Mouse (Mus musculus) ES-E14 (cell line): ENCODE data around the gene Col25a1. TPM values are rescaled to one million over a fixed set of nuclear protein-coding genes. Genes with fewer than 3 reads are reported as not detected.

ENCODE experiments used
- DNase-seq: peaks from one replicate; pipeline ENCODE4 v3.0.0-alpha.2; 2013; ENCODE audit warnings: low read depth, low spot score
- H3K27ac ChIP-seq: 2 replicates; pipeline ENCODE4 v1.5.1; 2012; ENCODE audit warnings: low read depth, mild to moderate bottlenecking, low read length, moderate library complexity, mixed read lengths; ENCODE audit not compliant: poor library complexity, insufficient read depth, severe bottlenecking
- H3K36me3 ChIP-seq: 2 replicates; pipeline ENCODE4 v1.6.1; 2012; ENCODE audit warnings: mild to moderate bottlenecking, low read length, moderate library complexity, mixed read lengths; ENCODE audit not compliant: control insufficient read depth, poor library complexity, insufficient read depth, severe bottlenecking
- H3K4me1 ChIP-seq, 2 experiments: fragments of 150-350 bp in 1 of 2; sonication (generic) in 1 of 2; 2 replicates each; pipeline ENCODE4 v1.6.1; 2012; ENCODE audit warnings: low read length in 2 of 2, mild to moderate bottlenecking in 1 of 2, mixed read lengths in 1 of 2; ENCODE audit not compliant: control insufficient read depth in 2 of 2, insufficient read depth in 2 of 2, poor library complexity in 1 of 2
- H3K4me3 ChIP-seq, 2 experiments: fragments of 150-350 bp in 1 of 2; sonication (generic) in 1 of 2; 2 replicates each; pipeline ENCODE4 v1.5.1; 2012; ENCODE audit warnings: low read length in 2 of 2, low read depth in 1 of 2, mild to moderate bottlenecking in 1 of 2, mixed read lengths in 1 of 2; ENCODE audit not compliant: insufficient read depth in 1 of 2, poor library complexity in 1 of 2, severe bottlenecking in 1 of 2
- H3K9ac ChIP-seq: 2 replicates; pipeline ENCODE4 v1.6.1; 2012; ENCODE audit warnings: low read depth, mild to moderate bottlenecking, low read length, mixed read lengths; ENCODE audit not compliant: poor library complexity, insufficient read depth, severe bottlenecking
- H3K9me3 ChIP-seq: fragments of 150-350 bp; sonication (generic); 2 replicates; pipeline ENCODE4 v1.6.1; 2012; ENCODE audit warnings: low read depth, mild to moderate bottlenecking, low read length; ENCODE audit not compliant: control insufficient read depth, insufficient read depth
- CHD2 ChIP-seq: IDR thresholded peaks from 2 replicates; pipeline ENCODE4 v1.6.1; 2014; ENCODE audit warnings: mild to moderate bottlenecking, low read depth, low read length, inconsistent platforms
- HCFC1 ChIP-seq: IDR thresholded peaks from 2 replicates; pipeline ENCODE4 v1.6.1; 2012; ENCODE audit warnings: low read length, inconsistent platforms, borderline replicate concordance; ENCODE audit not compliant: insufficient read depth
- MAFK ChIP-seq: IDR thresholded peaks from 2 replicates; pipeline ENCODE4 v1.6.1; 2014; ENCODE audit warnings: mild to moderate bottlenecking, low read depth, low read length, inconsistent platforms; ENCODE audit not compliant: insufficient read depth
- ZC3H11A ChIP-seq: IDR thresholded peaks from 2 replicates; pipeline ENCODE4 v1.6.1; 2012; ENCODE audit warnings: low read depth, mild to moderate bottlenecking, inconsistent platforms, low read length, borderline replicate concordance
- ZNF384 ChIP-seq: IDR thresholded peaks from 2 replicates; pipeline ENCODE4 v1.6.1; 2012; ENCODE audit warnings: low read depth, low read length, inconsistent platforms
- in situ Hi-C, 2 experiments: fragments of 600-800 bp; cut with MboI; formaldehyde crosslinking; loops; one replicate each; pipeline ENCODE4 v1.15.1; 2025; ENCODE audit warnings: low sequenced_read_pairs in 2 of 2, inconsistent platforms in 1 of 2; ENCODE audit not compliant: unreplicated experiment in 2 of 2
- total RNA-seq: library from RNA; depleted of rRNA; stranded (reverse); fragments of 300-350 nt; gene quantifications from 2 replicates; pipeline ENCODE4 v1.2.3, GENCODE M21; 2012

Gene Col25a1
- total RNA-seq, 1 experiment = 0.45 TPM

DNA sequence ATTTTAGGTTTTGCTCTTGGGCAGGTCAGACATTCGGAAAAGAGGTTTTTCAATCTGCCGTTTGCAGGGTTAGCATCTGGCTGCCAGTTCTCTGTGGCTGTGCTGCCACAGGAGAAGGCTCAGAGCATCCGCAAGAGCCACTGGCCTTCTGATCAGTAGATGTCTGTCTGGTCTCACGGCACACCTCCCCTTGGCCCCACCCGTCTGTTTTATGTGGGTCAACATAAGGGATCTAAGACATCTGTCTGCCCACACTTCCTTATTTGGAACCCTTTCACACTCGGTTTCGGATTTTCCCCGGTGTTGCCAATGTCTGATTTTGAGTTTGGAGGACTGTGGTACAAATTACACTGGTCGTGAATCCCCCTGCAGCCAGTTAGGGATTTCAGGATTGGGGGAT lies 26.8 kb upstream of the Col25a1 start:
- H3K4me3 ChIP-seq = no peak overlapping the region

DNA sequence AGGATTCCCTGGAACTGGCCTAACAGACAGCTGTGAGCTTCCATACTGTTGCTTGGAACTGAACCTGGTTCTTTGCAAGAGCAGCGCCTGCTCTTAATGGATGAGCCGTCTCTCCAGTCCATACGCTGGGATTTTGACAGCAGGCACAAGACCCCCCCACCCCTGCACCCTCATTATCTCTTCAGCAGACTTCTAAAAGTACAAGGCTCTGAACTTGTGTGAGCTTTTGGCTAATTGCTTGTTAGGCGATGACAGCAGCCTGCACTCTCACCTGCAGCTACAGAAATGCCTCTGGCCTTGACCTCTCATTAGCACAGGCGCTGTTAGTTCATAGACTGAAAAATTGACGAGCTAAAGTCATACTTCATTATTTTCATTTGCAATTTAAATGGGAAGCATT lies 14.4 kb upstream of the Col25a1 start:
- no peak for TF ChIP-seq CHD2
- TF ChIP-seq ZC3H11A = no peak
- TF ChIP-seq MAFK = no peak
- TF ChIP-seq HCFC1 = no peak
- no peak for TF ChIP-seq ZNF384
- no peak for DNase-seq
- H3K9ac ChIP-seq = no peak overlapping the region
- H3K36me3 ChIP-seq = no peaks in the 10 kb centered on the region
- H3K9me3 ChIP-seq = no peaks in the 10 kb centered on the region
- in situ Hi-C loops = no loop called here
- no peak overlapping the region for H3K27ac ChIP-seq
- no peaks in the 10 kb centered on the region for H3K4me1 ChIP-seq
- H3K4me3 ChIP-seq = no peak overlapping the region

More for the DNA sequence above, 26.8 kb upstream of the Col25a1 start:
- TF ChIP-seq MAFK (no peak), ZNF384 (no peak), CHD2 (no peak), ZC3H11A (no peak), HCFC1 (no peak)
- Histone ChIP-seq H3K9me3 (no peaks in the 10 kb centered on the region), H3K27ac (no peak overlapping the region), H3K9ac (no peak overlapping the region), H3K36me3 (no peaks in the 10 kb centered on the region), H3K4me1 (no peaks in the 10 kb centered on the region)
- in situ Hi-C loops = no loop called here
- no peak for DNase-seq

DNA sequence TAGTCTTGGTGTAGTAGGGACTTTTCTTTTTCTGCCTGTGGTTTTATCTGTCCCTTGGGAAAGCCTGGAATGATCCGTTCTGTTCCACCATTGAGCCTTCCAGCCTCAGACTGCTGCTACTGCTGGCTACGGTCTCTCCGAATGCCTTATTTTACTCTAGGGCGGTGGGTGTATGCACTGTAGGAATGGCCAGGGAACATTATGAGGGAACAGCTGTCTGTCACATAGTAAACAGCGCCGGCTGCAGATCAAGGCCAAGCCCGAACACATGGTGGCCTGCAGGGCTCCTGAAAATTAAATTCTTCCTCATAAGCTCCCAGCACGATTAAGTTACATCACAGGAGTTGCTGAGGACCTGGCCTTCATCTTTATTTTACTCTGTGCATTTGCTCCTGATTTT lies 3.5 kb upstream of the Col25a1 start:
- no peaks in the 10 kb centered on the region for H3K36me3 ChIP-seq
- H3K9ac ChIP-seq = no peak overlapping the region
- H3K4me1 ChIP-seq = no peaks in the 10 kb centered on the region
- no peak overlapping the region for H3K4me3 ChIP-seq
- no peak for DNase-seq
- in situ Hi-C loops = no loop called here
- H3K27ac ChIP-seq = no peak overlapping the region
- no peaks in the 10 kb centered on the region for H3K9me3 ChIP-seq
- TF ChIP-seq ZC3H11A (no peak), CHD2 (no peak), MAFK (no peak)

DNA sequence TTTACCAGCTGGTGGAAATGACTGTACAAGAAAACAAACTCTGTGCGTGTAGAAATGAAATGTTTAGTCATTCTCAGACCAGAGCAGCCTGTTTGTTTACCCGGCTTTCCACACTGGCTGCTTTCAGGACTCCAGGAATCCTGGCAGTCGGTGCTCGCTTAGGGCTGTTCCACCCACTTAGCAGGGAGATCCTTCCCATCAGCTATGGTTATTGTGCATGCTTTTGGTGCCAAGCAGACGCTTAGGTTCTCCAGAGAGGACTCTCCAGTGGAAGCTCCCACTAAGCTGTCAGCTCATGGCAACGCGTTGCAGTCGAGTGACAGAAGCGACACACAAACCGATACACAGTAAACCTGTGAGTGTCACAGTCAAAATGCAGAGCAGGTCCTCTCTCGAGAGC lies 2.7 kb upstream of the Col25a1 start:
- Histone ChIP-seq H3K4me1 (no peaks in the 10 kb centered on the region), H3K4me3 (no peak overlapping the region), H3K9me3 (no peaks in the 10 kb centered on the region), H3K27ac (no peak overlapping the region), H3K9ac (no peak overlapping the region), H3K36me3 (no peaks in the 10 kb centered on the region)
- no peak for TF ChIP-seq MAFK
- no peak for TF ChIP-seq ZNF384
- no peak for TF ChIP-seq ZC3H11A
- no peak for TF ChIP-seq HCFC1
- TF ChIP-seq CHD2 = no peak
- in situ Hi-C loops = no loop called here
- no peak for DNase-seq

DNA sequence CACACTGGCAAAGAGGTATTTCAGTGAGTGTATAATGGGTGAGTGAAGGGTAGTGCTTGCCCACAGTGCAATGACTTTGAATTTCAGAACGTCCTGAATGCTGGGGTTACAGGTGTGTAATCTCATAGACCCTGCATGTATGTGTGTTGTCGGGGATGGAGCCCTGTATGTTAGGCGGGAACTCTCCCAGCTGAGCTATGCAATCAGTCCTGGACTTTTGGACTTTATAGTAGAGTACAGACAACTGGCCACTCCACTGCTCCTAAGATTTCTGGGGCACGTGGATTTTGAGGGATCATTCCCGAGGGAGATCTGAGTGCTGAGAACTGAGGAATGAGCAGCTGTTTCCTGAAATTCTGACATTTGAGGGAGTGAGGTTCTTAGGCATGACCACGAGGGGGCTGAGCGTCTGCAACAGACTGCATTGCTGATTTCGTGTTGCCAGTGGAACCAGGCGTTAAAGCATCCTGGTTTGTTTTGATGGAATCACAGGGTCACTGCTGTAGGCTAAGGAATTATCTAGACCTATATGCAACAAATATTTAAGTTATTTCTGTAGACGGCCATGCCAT lies 1.6 kb upstream of the Col25a1 start:
- DNase-seq = no peak
- TF ChIP-seq CHD2 (no peak), ZC3H11A (no peak), HCFC1 (no peak), MAFK (no peak), ZNF384 (no peak)

More for the DNA sequence above, 1.6 kb upstream of the Col25a1 start:
- no peaks in the 10 kb centered on the region for H3K4me1 ChIP-seq
- in situ Hi-C loops = no loop called here
- H3K4me3 ChIP-seq = no peak overlapping the region
- H3K36me3 ChIP-seq = no peaks in the 10 kb centered on the region
- H3K9me3 ChIP-seq = no peaks in the 10 kb centered on the region
- no peak overlapping the region for H3K27ac ChIP-seq
- H3K9ac ChIP-seq = no peak overlapping the region
